Comparison of ENCODE assay signal across 13 mouse cellular contexts in the genomic region with DNA sequence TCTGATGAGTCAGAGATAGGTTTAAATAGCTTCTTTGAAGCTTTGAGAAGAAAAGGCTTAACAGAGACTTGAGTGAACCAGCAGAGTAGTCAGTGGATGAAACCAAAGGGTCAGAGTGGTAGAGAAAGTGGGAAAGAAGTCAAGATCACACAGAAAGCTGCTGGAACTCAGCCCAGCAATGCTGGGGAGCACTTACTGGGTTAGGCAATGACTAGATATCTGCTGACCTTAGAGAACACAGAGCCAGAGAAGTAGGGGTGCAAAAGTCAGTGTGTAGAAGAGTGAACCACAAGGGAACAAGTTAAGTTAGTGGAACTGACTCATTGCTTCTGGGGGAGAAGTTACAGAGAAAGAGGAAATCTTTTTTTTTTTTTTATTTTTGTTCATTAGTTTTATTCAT. TPM values are rescaled to one million over a fixed set of nuclear protein-coding genes. Genes with fewer than 3 reads are reported as not detected.
DNase-seq lines count a peak whose midpoint lies in the region.
"Had no signal": no experiment of that assay in that cellular context is flagged by ENCODE, and none has a peak within 500 bp of the region (broad histone marks: within the 10 kb centered on the region; RNA-seq: fewer than 3 reads in every experiment).

No protein-coding gene starts in this region.

- intact Hi-C loops in heart, postnatal 25 days (cut with DNase I) = no loop called here

- peak; percentile 7 to 39 for DNase-seq in heart, adult 18-20 months
- no peak for DNase-seq in heart, postnatal 25 days (ENCODE audit: low spot score)
- peak; percentile 55 for DNase-seq in 3T3-L1 (ENCODE audit: low read depth, low spot score)
- DNase-seq in adrenal gland, postnatal 25 days = peak; percentile 11
- DNase-seq in lung, postnatal 10 days = peak; percentile 11
- no peak for DNase-seq in right cerebral cortex, adult 2 months (ENCODE audit: low spot score in 2 of 2)
- no peak for DNase-seq in left cerebral cortex, adult 11 months (ENCODE audit: low spot score)
- DNase-seq in spleen, postnatal 4 days (ENCODE audit: low spot score in 2 of 2) = no peak
- DNase-seq: cerebellum, adult 11 months; embryo, embryonic 11 days had no signal

RNA-seq across cellular contexts. Expression of a gene that starts 24.6 kb away (rescaled TPM):
- total RNA-seq in heart, adult 18-20 months (2021) = not detected
- not detected for total RNA-seq in heart, postnatal 25 days (2021)
- not detected in 2 replicates for total RNA-seq in adrenal gland, postnatal 25 days (2021)
- total RNA-seq: adrenal gland, adult 18-20 months; left cerebral cortex, postnatal 14 days; monocyte, adult 5-6 weeks had no signal

RNA-seq across cellular contexts. Expression of a gene that starts 30.5 kb away (rescaled TPM):
- 100 to 1,000 TPM in 1 of 2 experiments, 10 to 100 TPM in 1; 55.7 to 255 TPM for total RNA-seq in heart, adult 18-20 months (2021)
- 10 to 100 TPM; 20.3 to 63.9 TPM for total RNA-seq in heart, postnatal 25 days (2021)
- total RNA-seq in adrenal gland, postnatal 25 days (2021) = 710 and 875 TPM in 2 replicates
- total RNA-seq: monocyte, adult 5-6 weeks had no signal

RNA-seq across cellular contexts. Expression of a gene that starts 53.3 kb away (rescaled TPM):
- 1 to 10 TPM; 5.9 to 7.9 TPM for total RNA-seq in heart, adult 18-20 months (2021)
- total RNA-seq in heart, postnatal 25 days (2021) = 1 to 10 TPM; 6.9 to 8.9 TPM
- total RNA-seq in adrenal gland, postnatal 25 days (2021) = 33.1 and 41.1 TPM in 2 replicates

Comparison
In these comparisons a context has a peak if more than half of its experiments do, and no peak if none do; other contexts are left out.
1. DNase-seq: peak in heart, adult 18-20 months (2 of 2), 3T3-L1 (single experiment), adrenal gland, postnatal 25 days (single experiment) and lung, postnatal 10 days (single experiment); none in heart, postnatal 25 days (single experiment), right cerebral cortex, adult 2 months (0 of 2), left cerebral cortex, adult 11 months (single experiment) and spleen, postnatal 4 days (0 of 2).